Mouse (Mus musculus): ENCODE data around the gene Srl. TPM values are rescaled to one million over a fixed set of nuclear protein-coding genes. Genes with fewer than 3 reads are reported as not detected.
"Not testable (repeated sequence)": the region's sequence is repeated elsewhere in the genome, so short reads cannot be mapped to it uniquely, and the experiment has no call there.

The Srl gene
- total and polyA plus RNA-seq, 3 experiments, result 44.6 to 88.8 (median 71.3) TPM

DNA sequence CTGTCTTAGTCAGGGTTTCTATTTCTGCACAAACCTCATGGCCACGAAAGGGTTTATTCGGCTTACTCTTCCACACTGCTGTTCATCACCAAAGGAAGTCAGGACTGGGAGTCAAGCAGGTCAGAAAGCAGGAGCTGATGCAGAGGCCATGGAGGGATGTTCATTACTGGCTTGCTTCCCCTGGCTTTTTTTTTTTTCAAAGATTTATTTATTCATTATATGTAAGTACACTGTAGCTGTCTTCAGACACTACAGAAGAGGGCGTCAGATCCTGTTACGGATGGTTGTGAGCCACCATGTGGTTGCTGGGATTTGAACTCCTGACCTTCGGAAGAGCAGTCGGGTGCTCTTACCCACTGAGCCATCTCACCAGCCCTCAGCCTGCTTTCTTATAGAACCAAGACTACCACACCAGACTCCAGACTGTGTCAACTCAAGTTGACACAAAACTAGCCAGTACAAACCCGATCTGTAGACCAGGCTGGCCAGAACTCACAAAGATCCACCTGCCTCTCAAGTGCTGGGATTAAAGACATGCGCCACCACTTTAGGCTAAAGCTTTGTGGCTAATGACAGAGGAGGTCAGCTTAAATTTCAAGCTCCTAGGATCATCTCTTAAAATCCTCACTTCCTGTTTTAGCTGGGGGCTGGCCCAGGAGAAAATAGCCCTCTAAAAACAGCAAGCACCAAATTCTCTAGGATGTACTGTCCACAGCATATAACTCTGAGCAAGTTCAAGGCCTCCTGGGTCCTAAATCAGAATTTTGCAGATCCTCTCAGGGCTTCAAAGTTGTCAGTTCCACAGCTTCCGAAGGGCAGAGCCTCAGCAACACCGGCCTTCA lies 67.4 kb downstream of the Srl start:
- Histone ChIP-seq H3K4me2 (ENCODE audit: insufficient read depth, low read depth, poor library complexity, severe bottlenecking) (peak overlapping the region; percentile 59), H3K4me1 (ENCODE audit: control insufficient read depth in 1 of 2, insufficient read depth in 2 of 2) (peaks cover 17 to 68% of the 10 kb centered on the region in 2 experiments), H3K27ac (ENCODE audit: insufficient read depth, low read depth) (peak overlapping the region; percentile 82), H3K4me3 (replicated peaks in 1 of 3; ENCODE audit: low read depth in 2 of 3, low read length in 2 of 3, poor library complexity in 1 of 3) (peak overlapping the region; percentile 65 to 82 (median 69)), H3K36me3 (replicated peaks in 1 of 2; ENCODE audit: control insufficient read depth in 1 of 2, insufficient read depth in 1 of 2, low read length in 1 of 2) (peaks cover 4 to 20% of the 10 kb centered on the region in 2 experiments), H3K9ac (ENCODE audit: insufficient read depth, low read depth) (peak overlapping the region; percentile 60)
- H3K79me2 ChIP-seq (replicated peaks; ENCODE audit: control insufficient read depth, extremely low read depth, insufficient read depth, poor library complexity, severe bottlenecking); dilution Hi-C loops (cut with MboI; ENCODE audit: extremely low pct_ligation_motif_present, extremely low pct_unique_long_range_greater_than_20kb, low sequenced_read_pairs); H3K27me3 ChIP-seq (replicated peaks); H3K9me3 ChIP-seq (replicated peaks; ENCODE audit: low read length): not testable (repeated sequence)
- in situ Hi-C loops (cut with MboI; ENCODE audit: low pct_ligation_motif_present, low pct_unique_long_range_greater_than_20kb, low sequenced_read_pairs), result loop anchor here (5.0 kb wide), 1 partner anchor 167 kb away; no protein-coding TSS in a partner anchor
- DNase-seq (ENCODE audit: extremely low read depth), result peak; percentile 67
- TF ChIP-seq NRF1 (IDR thresholded peaks at IDR 0.05; ENCODE audit: low read depth, low read length) (0 out of 2 replicates have a peak, but pooled peaks have one; percentile 12), ETS1 (conservative IDR thresholded peaks at IDR 0.05; ENCODE audit: low read depth, low read length) (0 out of 2 replicates have a peak, but pooled peaks have one; percentile 7), RCOR1 (conservative IDR thresholded peaks at IDR 0.05; ENCODE audit: low read depth, low read length) (0 out of 2 replicates have a peak, but pooled peaks have one; percentile 62), CTCF (conservative IDR thresholded peaks at IDR 0.05 in 1 of 2, IDR thresholded peaks at IDR 0.05 in 1 of 2; ENCODE audit: low read depth in 2 of 2, low read length in 2 of 2) (peak in 1 of 2 experiments; percentile 19; a peak in 2 of 4 replicates), SIN3A (IDR thresholded peaks at IDR 0.05; ENCODE audit: low read length) (peak; percentile 72; the same call in 1 of the 2 replicates), ZNF384 (IDR thresholded peaks at IDR 0.05; ENCODE audit: low read depth, low read length) (peak; percentile 66), HCFC1 (IDR thresholded peaks at IDR 0.05; ENCODE audit: low read depth, low read length) (0 out of 2 replicates have a peak, but pooled peaks have one; percentile 10), MYC (IDR thresholded peaks at IDR 0.05; ENCODE audit: low read depth, low read length) (peak; percentile 22; the same call in 1 of the 2 replicates), ZMIZ1 (IDR thresholded peaks at IDR 0.05; ENCODE audit: low read depth, low read length) (0 out of 2 replicates have a peak, but pooled peaks have one; percentile 7), MAFK (IDR thresholded peaks at IDR 0.05; ENCODE audit: insufficient replicate concordance, low read length) (peak; percentile 1; the same call in 1 of the 2 replicates), ELF1 (IDR thresholded peaks at IDR 0.05; ENCODE audit: low read depth, low read length) (0 out of 2 replicates have a peak, but pooled peaks have one; percentile 11), TBP (conservative IDR thresholded peaks at IDR 0.05; ENCODE audit: low read depth, low read length) (peak; percentile 91), MAZ (IDR thresholded peaks at IDR 0.05; ENCODE audit: low read depth, low read length) (0 out of 2 replicates have a peak, but pooled peaks have one; percentile 22)

DNA sequence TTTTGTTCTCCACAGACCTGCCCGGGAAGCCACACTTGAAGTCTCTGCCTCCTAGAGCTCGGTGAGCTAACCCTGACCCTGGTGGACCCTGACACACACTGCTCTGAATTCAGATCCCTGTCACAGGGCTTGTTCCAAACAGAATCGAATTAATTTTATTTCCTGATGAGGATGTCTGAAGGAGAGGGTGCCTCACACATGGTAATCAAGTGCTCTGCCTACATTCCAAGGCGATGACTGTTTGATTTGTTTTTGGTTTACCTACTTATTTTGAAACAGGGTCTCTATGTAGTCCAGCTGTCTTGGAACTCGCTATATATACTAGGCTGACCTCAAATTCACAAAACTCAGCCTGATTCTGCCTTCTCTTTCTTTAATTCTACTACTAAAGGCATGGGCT lies 68.4 kb downstream of the Srl start:
- H3K36me3 ChIP-seq (replicated peaks in 1 of 2; ENCODE audit: control insufficient read depth in 1 of 2, insufficient read depth in 1 of 2, low read length in 1 of 2), result peaks cover 0 to 10% of the 10 kb centered on the region in 2 experiments
- no peaks in the 10 kb centered on the region for H3K9me3 ChIP-seq (replicated peaks; ENCODE audit: low read length)
- in situ Hi-C loops (cut with MboI; ENCODE audit: low pct_ligation_motif_present, low pct_unique_long_range_greater_than_20kb, low sequenced_read_pairs) (loop anchor here (5.0 kb wide), 1 partner anchor 166 kb away; no protein-coding TSS in a partner anchor), dilution Hi-C loops (cut with MboI; ENCODE audit: extremely low pct_ligation_motif_present, extremely low pct_unique_long_range_greater_than_20kb, low sequenced_read_pairs) (no loop called here)
- no peaks in the 10 kb centered on the region for H3K79me2 ChIP-seq (replicated peaks; ENCODE audit: control insufficient read depth, extremely low read depth, insufficient read depth, poor library complexity, severe bottlenecking)
- peak overlapping the region; percentile 57 for H3K27ac ChIP-seq (ENCODE audit: insufficient read depth, low read depth)
- peaks cover 20 to 61% of the 10 kb centered on the region in 2 experiments for H3K4me1 ChIP-seq (ENCODE audit: control insufficient read depth in 1 of 2, insufficient read depth in 2 of 2)
- TF ChIP-seq EP300 (IDR thresholded peaks at IDR 0.05; ENCODE audit: low read length) (0 out of 2 replicates have a peak, but pooled peaks have one; percentile 22), ZMIZ1 (IDR thresholded peaks at IDR 0.05; ENCODE audit: low read depth, low read length) (no peak), USF1 (IDR thresholded peaks at IDR 0.05; ENCODE audit: low read depth, low read length) (no peak), SIN3A (IDR thresholded peaks at IDR 0.05; ENCODE audit: low read length) (no peak), MXI1 (IDR thresholded peaks at IDR 0.05; ENCODE audit: low read depth, low read length) (peak; percentile 34; the same call in 1 of the 2 replicates)
- DNase-seq (ENCODE audit: extremely low read depth), result peak; percentile 46
- peak overlapping the region; percentile 85 for H3K4me2 ChIP-seq (ENCODE audit: insufficient read depth, low read depth, poor library complexity, severe bottlenecking)
- peak overlapping the region in 2 of 3 experiments; percentile 14 to 30 for H3K4me3 ChIP-seq (replicated peaks in 1 of 3; ENCODE audit: low read depth in 2 of 3, low read length in 2 of 3, poor library complexity in 1 of 3)
- H3K27me3 ChIP-seq (replicated peaks), result no peaks in the 10 kb centered on the region
- peak overlapping the region; percentile 27 for H3K9ac ChIP-seq (ENCODE audit: insufficient read depth, low read depth)
